20 mouse cellular contexts compared by ENCODE assay signal in the genomic region with DNA sequence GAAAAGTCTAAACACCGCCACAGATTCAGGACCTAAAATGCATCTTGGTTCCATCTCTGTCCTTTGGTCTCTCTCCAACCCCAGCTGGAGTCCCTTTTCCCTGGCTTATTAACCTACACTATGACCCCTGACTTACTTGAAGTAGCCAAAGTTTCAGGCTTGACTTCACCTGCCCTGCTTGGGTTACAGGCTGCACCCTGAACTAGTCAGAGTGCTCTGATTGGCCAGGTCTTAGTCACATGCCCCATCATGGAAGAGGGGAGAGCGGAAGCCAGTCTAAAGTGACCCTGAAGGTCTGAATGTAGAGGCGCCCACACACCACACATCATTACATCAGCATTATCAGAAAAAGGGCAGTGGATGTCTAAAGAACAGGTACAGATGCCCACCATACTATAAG. TPM values are rescaled to one million over a fixed set of nuclear protein-coding genes. Genes with fewer than 3 reads are reported as not detected.
A peak's percentile ranks its signal among the peaks of the same experiment; 100 is the strongest.
DNase-seq lines count a peak whose midpoint lies in the region; ATAC-seq and TF ChIP-seq lines count a peak whose summit lies in the region.
"Had no signal": no experiment of that assay in that cellular context is flagged by ENCODE, and none has a peak within 500 bp of the region (broad histone marks: within the 10 kb centered on the region; RNA-seq: fewer than 3 reads in every experiment).

No protein-coding gene starts in this region.

- 0 out of 2 replicates have a peak overlapping the region, but pooled peaks have one; percentile 10 for H3K4me3 ChIP-seq in E14TG2a.4 (replicated peaks; ENCODE audit: low read length)
- H3K4me3 ChIP-seq in kidney, embryonic 16.5 days (ENCODE audit: low read length): no peak overlapping the region
- H3K4me3 ChIP-seq in forebrain, embryonic 11.5 days (ENCODE audit: low read depth, low read length): no peak overlapping the region
- H3K4me3 ChIP-seq: embryonic facial prominence, embryonic 13.5 days; forebrain, embryonic 13.5 days; gastrocnemius, adult 2 months; heart, embryonic 13.5 days; hindbrain, embryonic 15.5 days had no signal

- H3K36me3 ChIP-seq in E14TG2a.4 (ENCODE audit: insufficient read depth, low read length): peaks cover 57% of the 10 kb centered on the region
- H3K36me3 ChIP-seq in kidney, embryonic 16.5 days (ENCODE audit: insufficient read depth, low read length): no peaks in the 10 kb centered on the region
- no peaks in the 10 kb centered on the region for H3K36me3 ChIP-seq in forebrain, embryonic 11.5 days (ENCODE audit: control insufficient read depth, insufficient read depth, low read length)
- H3K36me3 ChIP-seq: hindbrain, embryonic 15.5 days had no signal

- DNase-seq in kidney, adult 8-10 months: peak; percentile 66 to 69
- no peak for DNase-seq in kidney, postnatal 14 days
- DNase-seq in liver: no peak
- DNase-seq in forebrain, embryonic 11.5 days (ENCODE audit: low spot score): no peak
- DNase-seq: adrenal gland, postnatal 10 days; cerebellum, adult 11 months; cerebellum, adult 8-10 months; cerebellum, postnatal 14 days; forebrain, postnatal 0 days; gastrocnemius, adult 2 months; gastrocnemius, postnatal 25 days; heart, adult 11 months; heart, postnatal 36 days had no signal

- no peaks in the 10 kb centered on the region for H3K27me3 ChIP-seq in E14TG2a.4 (ENCODE audit: insufficient read depth, low read length)
- no peaks in the 10 kb centered on the region for H3K27me3 ChIP-seq in kidney, embryonic 16.5 days (ENCODE audit: insufficient read depth, low read length)
- H3K27me3 ChIP-seq in forebrain, embryonic 11.5 days (ENCODE audit: control insufficient read depth, insufficient read depth, low read length): no peaks in the 10 kb centered on the region
- H3K27me3 ChIP-seq: embryonic facial prominence, embryonic 13.5 days; forebrain, embryonic 13.5 days; heart, embryonic 13.5 days; hindbrain, embryonic 15.5 days had no signal

- H3K27ac ChIP-seq in kidney, embryonic 16.5 days (ENCODE audit: low read length): peak overlapping the region; percentile 31; the same call in 1 of the 2 replicates
- H3K27ac ChIP-seq in forebrain, embryonic 11.5 days (ENCODE audit: low read depth, low read length): no peak overlapping the region
- H3K27ac ChIP-seq: embryonic facial prominence, embryonic 13.5 days; forebrain, embryonic 13.5 days; gastrocnemius, adult 2 months; heart, embryonic 13.5 days; hindbrain, embryonic 15.5 days had no signal

- no peak overlapping the region for H3K4me2 ChIP-seq in kidney, embryonic 16.5 days (replicated peaks; ENCODE audit: low read depth, low read length)
- H3K4me2 ChIP-seq in forebrain, embryonic 11.5 days (ENCODE audit: low read depth, low read length, severe bottlenecking): no peak overlapping the region
- H3K4me2 ChIP-seq: embryonic facial prominence, embryonic 13.5 days; forebrain, embryonic 13.5 days; heart, embryonic 13.5 days; hindbrain, embryonic 15.5 days had no signal

- ATAC-seq in kidney, embryonic 16.5 days (ENCODE audit: low FRiP score, low TSS enrichment): no peak
- no peak for ATAC-seq in forebrain, embryonic 11.5 days (replicated peaks; ENCODE audit: low FRiP score)
- ATAC-seq: forebrain, embryonic 13.5 days; forebrain, postnatal 0 days had no signal

- H3K9me3 ChIP-seq in E14TG2a.4 (ENCODE audit: low read length): no peaks in the 10 kb centered on the region
- no peaks in the 10 kb centered on the region for H3K9me3 ChIP-seq in kidney, embryonic 16.5 days (ENCODE audit: low read length)
- no peaks in the 10 kb centered on the region for H3K9me3 ChIP-seq in forebrain, embryonic 11.5 days (ENCODE audit: control insufficient read depth, low read length)
- H3K9me3 ChIP-seq: embryonic facial prominence, embryonic 13.5 days; forebrain, embryonic 13.5 days; G1E; heart, embryonic 13.5 days; hindbrain, embryonic 15.5 days had no signal

- TF ChIP-seq CTCF in E14TG2a.4 (conservative IDR thresholded peaks at IDR 0.05; ENCODE audit: low read length): no peak

- peaks cover 75% of the 10 kb centered on the region for H3K4me1 ChIP-seq in E14TG2a.4 (replicated peaks; ENCODE audit: low read depth, low read length)
- H3K4me1 ChIP-seq in kidney, embryonic 16.5 days (ENCODE audit: insufficient read depth, low read length): peaks cover 30% of the 10 kb centered on the region
- peaks cover 12% of the 10 kb centered on the region for H3K4me1 ChIP-seq in forebrain, embryonic 11.5 days (replicated peaks; ENCODE audit: control insufficient read depth, insufficient read depth, low read length)

- H3K9ac ChIP-seq in kidney, embryonic 16.5 days (replicated peaks; ENCODE audit: low read length): no peak overlapping the region
- no peak overlapping the region for H3K9ac ChIP-seq in forebrain, embryonic 11.5 days (ENCODE audit: low read length)
- H3K9ac ChIP-seq: embryonic facial prominence, embryonic 13.5 days; forebrain, embryonic 13.5 days; forebrain, postnatal 0 days; heart, embryonic 13.5 days; hindbrain, embryonic 15.5 days had no signal

- 74% methylated on average over 3 of the region's 3 CpGs for WGBS in kidney, embryonic 16.5 days
- WGBS in forebrain, embryonic 11.5 days: 93% methylated on average over 3 of the region's 3 CpGs

RNA-seq across cellular contexts. Expression of a gene that starts 3.4 kb away (rescaled TPM):
- polyA plus RNA-seq in kidney, embryonic 16.5 days (2015; fragmentation: Nextera tagmentation; extraction: Ambion mirVana): 2.3 and 3.7 TPM in 2 replicates
- not detected in 2 replicates for polyA plus RNA-seq in forebrain, embryonic 11.5 days (2014; fragmentation: Nextera tagmentation; extraction: Ambion mirVana)
- polyA plus RNA-seq: embryonic facial prominence, embryonic 13.5 days; forebrain, embryonic 13.5 days; hindbrain, embryonic 15.5 days had no signal

RNA-seq across cellular contexts. Expression of a gene that starts 3.5 kb away (rescaled TPM):
- polyA plus RNA-seq in kidney, embryonic 16.5 days (2015; fragmentation: Nextera tagmentation; extraction: Ambion mirVana): 129 and 136 TPM in 2 replicates
- 29.2 and 30.2 TPM in 2 replicates for polyA plus RNA-seq in forebrain, embryonic 11.5 days (2014; fragmentation: Nextera tagmentation; extraction: Ambion mirVana)

RNA-seq across cellular contexts. Expression of a gene that starts 5.6 kb away (rescaled TPM):
- 17.2 and 18.1 TPM in 2 replicates for polyA plus RNA-seq in kidney, embryonic 16.5 days (2015; fragmentation: Nextera tagmentation; extraction: Ambion mirVana)
- 21.8 and 23.5 TPM in 2 replicates for polyA plus RNA-seq in forebrain, embryonic 11.5 days (2014; fragmentation: Nextera tagmentation; extraction: Ambion mirVana)

RNA-seq across cellular contexts. Expression of a gene that starts 9.6 kb away (rescaled TPM):
- polyA plus RNA-seq in kidney, embryonic 16.5 days (2015; fragmentation: Nextera tagmentation; extraction: Ambion mirVana): 106 and 107 TPM in 2 replicates
- 71.3 and 83.8 TPM in 2 replicates for polyA plus RNA-seq in forebrain, embryonic 11.5 days (2014; fragmentation: Nextera tagmentation; extraction: Ambion mirVana)

RNA-seq across cellular contexts. Expression of a gene that starts 26.6 kb away (rescaled TPM):
- 27.2 and 45.3 TPM in 2 replicates for polyA plus RNA-seq in kidney, embryonic 16.5 days (2015; fragmentation: Nextera tagmentation; extraction: Ambion mirVana)
- 98.8 and 110 TPM in 2 replicates for polyA plus RNA-seq in forebrain, embryonic 11.5 days (2014; fragmentation: Nextera tagmentation; extraction: Ambion mirVana)
- polyA plus RNA-seq: G1E had no signal

Comparison
In these comparisons a context has a peak if more than half of its experiments do, and no peak if none do; other contexts are left out.
1. DNase-seq: peak in kidney, adult 8-10 months (2 of 2); none in kidney, postnatal 14 days (single experiment), liver (single experiment) and forebrain, embryonic 11.5 days (single experiment).